Mouse (Mus musculus) adrenal gland, adult (tissue): Measurements from ENCODE around the gene Cdk5rap3.

Experiments used
- DNase-seq, 2 experiments: peaks; one replicate each; pipeline ENCODE4 v3.0.0; 2022 to 2023; ENCODE audit warnings: low spot score in 1 of 2; ENCODE audit not compliant: inconsistent age in 2 of 2

Cdk5rap3 gene

DNA sequence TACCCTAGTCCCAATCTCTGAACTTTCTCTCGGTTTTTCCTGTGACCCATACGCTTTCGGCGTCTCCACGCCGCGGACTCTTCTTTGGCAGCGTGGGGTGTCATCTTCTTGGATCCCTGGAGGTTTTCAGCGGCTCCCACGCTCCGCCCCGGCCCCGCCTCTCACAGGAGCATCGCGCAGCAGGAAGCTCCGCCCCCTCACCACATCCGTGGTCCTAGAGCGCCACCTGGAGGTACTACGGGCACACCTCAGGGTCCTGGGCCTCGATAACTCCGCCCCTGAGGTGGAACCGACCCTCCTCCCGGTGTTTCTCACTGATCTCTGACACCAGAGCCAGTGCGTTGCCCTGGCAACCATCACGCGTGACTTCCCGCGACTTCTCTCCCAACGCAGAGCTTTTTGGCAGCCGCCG lies 54.4 kb downstream of the Cdk5rap3 start:
- peak; percentile 96 to 99 for DNase-seq

DNA sequence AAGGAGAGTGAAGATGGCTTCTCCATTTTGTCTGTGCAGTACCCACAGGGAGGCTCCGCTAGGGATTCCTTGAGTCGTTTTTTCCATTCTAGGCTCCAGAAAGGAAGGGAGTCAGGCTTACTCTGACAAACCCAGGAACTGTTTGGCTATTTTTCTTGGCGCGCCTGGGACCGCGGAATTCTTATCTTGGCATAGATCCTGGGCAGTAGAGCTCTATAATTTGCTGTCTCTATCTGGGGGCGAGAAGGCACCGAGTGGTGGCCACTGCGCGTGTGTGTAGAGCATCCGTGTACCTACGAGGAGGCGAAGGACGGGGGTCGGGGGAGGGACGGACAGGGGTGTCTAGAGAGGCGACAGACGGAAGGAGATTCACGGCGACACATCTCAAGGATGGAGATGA lies 54.9 kb downstream of the Cdk5rap3 start:
- peak; percentile 68 to 83 for DNase-seq

DNA sequence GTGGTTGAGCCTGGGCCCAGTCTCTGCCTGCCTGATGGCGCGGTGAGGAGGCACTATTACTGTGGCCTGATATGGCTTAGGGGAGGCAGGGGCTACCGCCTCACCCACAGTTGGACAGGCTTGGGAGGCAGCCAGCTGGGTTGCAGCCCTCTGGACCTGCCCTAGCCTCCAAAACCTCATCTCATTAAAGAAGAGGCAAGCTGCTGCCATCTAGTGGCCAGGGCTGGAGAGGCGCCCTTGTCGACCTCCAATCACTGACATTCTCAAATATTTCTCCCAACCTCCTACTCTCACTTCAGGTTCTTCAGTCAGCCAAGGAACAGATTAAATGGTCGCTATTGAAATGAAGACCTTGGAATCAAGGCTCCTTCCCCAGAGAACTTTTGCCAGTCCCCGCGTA lies 55.7 kb downstream of the Cdk5rap3 start:
- peak; percentile 78 to 91 for DNase-seq

DNA sequence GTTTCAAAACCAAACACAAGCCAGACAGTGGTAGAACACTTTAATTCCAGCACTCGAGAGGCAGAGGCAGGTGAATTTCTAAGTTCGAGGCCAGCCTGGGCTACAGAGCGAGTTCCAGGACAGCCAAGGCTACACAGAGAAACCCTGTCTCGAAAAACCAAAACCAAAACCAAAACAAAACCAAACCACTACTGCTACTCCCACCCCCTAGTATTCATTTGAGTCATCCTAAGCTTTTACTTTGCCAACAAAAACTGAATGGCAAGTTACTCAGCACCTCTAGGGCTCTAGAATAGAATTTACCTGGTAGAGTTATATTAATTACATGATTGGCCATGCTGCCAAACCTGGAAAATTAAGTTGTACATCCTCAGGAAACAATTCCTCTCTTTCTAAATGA lies 56.7 kb downstream of the Cdk5rap3 start:
- no peak for DNase-seq

DNA sequence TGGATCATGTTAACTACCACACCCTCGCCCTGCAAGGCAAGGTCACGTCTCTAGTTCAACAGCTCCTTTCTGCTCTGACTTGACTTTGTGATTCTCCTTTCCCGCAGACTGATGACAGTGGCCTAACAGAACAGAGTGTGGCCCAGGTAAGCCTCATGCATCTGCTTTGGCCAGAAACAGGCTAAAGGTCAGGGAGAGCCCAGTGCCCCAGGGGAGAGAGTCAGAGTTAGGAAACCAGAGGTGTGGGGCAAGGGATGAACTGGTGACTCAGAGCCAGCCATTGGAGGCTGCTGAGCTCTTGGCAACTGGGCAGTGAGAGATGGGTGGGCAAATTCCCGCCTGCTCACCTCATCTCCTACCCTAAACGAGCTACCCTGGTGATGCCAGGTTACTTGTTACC lies 58.9 kb downstream of the Cdk5rap3 start:
- peak; percentile 32 to 84 for DNase-seq
